Mouse (Mus musculus) liver, adult 2 months (tissue): ENCODE results near the gene Tcp11l2. TPM values are rescaled to one million over a fixed set of nuclear protein-coding genes. Genes with fewer than 3 reads are reported as not detected.

Experiments
- DNase-seq: peaks from one replicate; pipeline ENCODE4 v3.0.0-alpha.2; 2011; ENCODE audit warnings: low read depth, low spot score; ENCODE audit errors: extremely low read depth
- H3K27ac ChIP-seq: fragments of 200-500 bp; replicated peaks from 2 replicates; pipeline ENCODE4 v1.5.1; 2012; ENCODE audit warnings: low read depth, mild to moderate bottlenecking, control low read depth, inconsistent platforms, low read length; ENCODE audit not compliant: insufficient read depth
- H3K27me3 ChIP-seq: fragments of 200-500 bp; 2 replicates; pipeline ENCODE4 v1.6.1; 2012; ENCODE audit warnings: mild to moderate bottlenecking, moderate library complexity, low read length, inconsistent platforms; ENCODE audit not compliant: control insufficient read depth, insufficient read depth
- H3K36me3 ChIP-seq: fragments of 200-500 bp; 2 replicates; pipeline ENCODE4 v1.6.1; 2012; ENCODE audit warnings: low read length, inconsistent platforms; ENCODE audit not compliant: control insufficient read depth, insufficient read depth
- H3K4me1 ChIP-seq: fragments of 200-500 bp; 2 replicates; pipeline ENCODE4 v1.6.1; 2011; ENCODE audit warnings: low read length; ENCODE audit not compliant: control insufficient read depth, insufficient read depth
- H3K4me3 ChIP-seq: fragments of 200-500 bp; 2 replicates; pipeline ENCODE4 v1.5.1; 2011; ENCODE audit warnings: low read depth, mild to moderate bottlenecking, control low read depth, low read length, moderate library complexity; ENCODE audit not compliant: insufficient read depth
- H3K79me2 ChIP-seq: fragments of 200-500 bp; 2 replicates; pipeline ENCODE4 v1.6.1; 2012; ENCODE audit warnings: inconsistent platforms, mild to moderate bottlenecking, low read length, moderate library complexity; ENCODE audit not compliant: control insufficient read depth, insufficient read depth
- H3K9ac ChIP-seq: fragments of 200-500 bp; 2 replicates; pipeline ENCODE4 v1.6.1; 2012; ENCODE audit warnings: low read depth, mild to moderate bottlenecking, control low read depth, inconsistent platforms, low read length
- CTCF ChIP-seq: fragments of 200-500 bp; IDR thresholded peaks from 2 replicates; pipeline ENCODE4 v1.5.1; 2011; ENCODE audit warnings: low read depth, low read length, control low read depth
- POLR2A ChIP-seq: fragments of 200-500 bp; IDR thresholded peaks from 2 replicates; pipeline ENCODE4 v1.6.1; 2011; ENCODE audit warnings: low read length, control low read depth; ENCODE audit not compliant: insufficient read depth; ENCODE audit errors: extremely low read depth
- WGBS: fragments of 180-500 bp; shearing (Covaris S2); methylation state at CpG from one replicate; pipeline ENCODE4 v1.1.7; 2018; 5-methylcytosine and 5-hydroxymethylcytosine counted together
- polyA plus RNA-seq: library from polyadenylated mRNA; depleted of rRNA; stranded (reverse); fragments of >200 nt; gene quantifications from 2 replicates; pipeline ENCODE4 v1.2.3, GENCODE M21; 2012
- total RNA-seq: library from RNA; depleted of rRNA; stranded (reverse); fragments of >200 nt; gene quantifications from 2 replicates; pipeline ENCODE4 v1.2.3, GENCODE M21; 2014

Gene Tcp11l2
- total and polyA plus RNA-seq, 2 experiments, result 21.6 to 30.8 TPM

DNA sequence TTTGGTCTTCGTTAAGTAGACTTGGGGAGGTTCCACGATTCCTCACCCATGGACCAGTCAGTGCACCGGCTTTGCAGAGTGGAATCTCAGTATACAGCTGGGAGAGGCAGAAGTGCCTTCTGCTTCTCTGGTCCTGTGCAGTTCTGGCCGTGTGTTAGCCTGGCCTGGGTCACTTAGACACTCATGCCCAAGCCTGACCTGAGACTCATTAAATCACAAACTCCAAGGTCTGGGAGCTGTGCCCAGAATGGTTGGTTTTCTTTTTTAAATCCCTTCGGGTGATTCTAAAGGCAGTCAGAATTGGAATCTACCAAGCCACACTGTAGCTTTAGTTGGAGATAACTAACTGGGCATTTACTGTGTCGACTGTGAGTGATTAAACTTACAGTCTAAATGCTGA lies 23.7 kb downstream of the Tcp11l2 start:
- Histone ChIP-seq H3K4me1 (peaks cover 1% of the 10 kb centered on the region), H3K36me3 (peaks cover 69% of the 10 kb centered on the region), H3K79me2 (no peaks in the 10 kb centered on the region; the same call in 1 of the 2 replicates), H3K4me3 (no peak overlapping the region), H3K9ac (no peak overlapping the region), H3K27ac (no peak overlapping the region), H3K27me3 (no peaks in the 10 kb centered on the region)
- TF ChIP-seq POLR2A (no peak), CTCF (no peak)
- no peak for DNase-seq
- WGBS, result 85% methylated on average over 6 of the region's 6 CpGs

DNA sequence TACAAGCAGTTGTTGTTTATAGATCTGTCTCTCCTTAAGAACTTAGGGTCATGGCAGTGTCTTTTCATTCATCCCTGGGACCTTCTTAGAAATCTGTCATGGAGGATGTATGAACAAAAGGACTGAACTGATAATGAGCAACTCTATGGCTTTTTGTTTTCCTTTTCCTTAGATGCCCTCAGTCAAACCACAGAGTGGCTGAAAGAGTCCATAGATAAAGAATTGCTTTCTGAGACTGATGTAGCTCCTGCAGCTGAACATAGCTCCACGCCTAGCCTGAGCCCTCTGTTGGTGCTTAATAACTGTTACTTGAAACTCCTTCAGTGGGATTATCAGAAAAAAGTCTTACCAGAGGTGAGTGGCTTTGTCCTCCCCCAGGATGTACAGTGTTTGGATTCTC lies 27.9 kb downstream of the Tcp11l2 start:
- no peaks in the 10 kb centered on the region for H3K27me3 ChIP-seq
- H3K9ac ChIP-seq, result no peak overlapping the region
- DNase-seq, result no peak
- peaks cover 70% of the 10 kb centered on the region; the same call in 1 of the 2 replicates for H3K36me3 ChIP-seq
- no peaks in the 10 kb centered on the region for H3K4me1 ChIP-seq
- TF ChIP-seq CTCF (no peak), POLR2A (no peak)
- H3K27ac ChIP-seq, result no peak overlapping the region
- H3K79me2 ChIP-seq, result no peaks in the 10 kb centered on the region
- no peak overlapping the region for H3K4me3 ChIP-seq
- WGBS, result 86% methylated on average over 1 of the region's 1 CpGs

DNA sequence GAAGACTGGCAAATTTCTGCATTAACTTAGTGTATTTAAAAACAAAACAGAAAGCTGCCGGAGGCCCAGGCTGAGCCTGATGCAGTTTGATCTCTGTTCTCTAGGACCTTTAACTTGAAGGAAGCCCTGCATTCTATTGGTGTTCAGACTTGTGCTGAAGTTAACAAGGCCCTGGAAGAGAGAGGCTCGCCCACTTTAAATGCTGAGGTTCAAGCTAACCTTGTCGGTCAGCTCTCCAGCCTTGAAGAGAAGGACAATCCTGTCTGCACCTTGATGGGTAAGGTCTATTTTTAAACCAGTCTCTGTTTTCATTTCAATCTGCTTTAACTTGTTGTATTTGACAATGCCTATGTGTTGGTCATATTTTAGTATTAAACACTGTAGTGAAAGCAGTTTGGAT lies 31.9 kb downstream of the Tcp11l2 start:
- DNase-seq, result no peak
- no peaks in the 10 kb centered on the region for H3K4me1 ChIP-seq
- TF ChIP-seq POLR2A (no peak), CTCF (no peak)
- no peaks in the 10 kb centered on the region for H3K27me3 ChIP-seq
- no peak overlapping the region for H3K9ac ChIP-seq
- no peaks in the 10 kb centered on the region for H3K79me2 ChIP-seq
- WGBS, result 79% methylated on average over 3 of the region's 3 CpGs
- H3K27ac ChIP-seq, result no peak overlapping the region
- no peak overlapping the region for H3K4me3 ChIP-seq
- H3K36me3 ChIP-seq, result peaks cover 66% of the 10 kb centered on the region

DNA sequence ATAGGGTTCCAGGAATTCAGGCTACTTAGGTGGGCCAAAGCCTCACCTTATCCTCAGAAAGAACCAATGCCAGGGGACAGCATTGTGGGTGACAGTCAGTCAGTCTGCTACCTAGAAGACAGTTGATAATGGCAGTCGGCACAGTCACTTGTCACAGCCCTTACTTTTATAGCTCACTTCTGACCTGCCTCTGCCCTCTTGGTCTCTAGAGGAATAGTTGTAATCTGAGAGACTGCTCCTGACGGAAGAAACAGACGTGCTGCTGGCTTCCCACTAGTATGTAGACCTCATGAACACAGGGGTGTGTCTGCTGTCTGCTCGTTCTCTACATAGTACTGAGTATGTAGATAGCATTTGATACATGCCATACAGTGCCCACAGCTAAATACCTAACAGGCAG lies 33.9 kb downstream of the Tcp11l2 start:
- TF ChIP-seq POLR2A (no peak), CTCF (no peak)
- WGBS, result 90% methylated on average over 4 of the region's 4 CpGs
- Histone ChIP-seq H3K4me3 (no peak overlapping the region), H3K27me3 (no peaks in the 10 kb centered on the region), H3K9ac (no peak overlapping the region), H3K27ac (no peak overlapping the region), H3K36me3 (peaks cover 62% of the 10 kb centered on the region), H3K79me2 (no peaks in the 10 kb centered on the region), H3K4me1 (no peaks in the 10 kb centered on the region)
- DNase-seq, result no peak

DNA sequence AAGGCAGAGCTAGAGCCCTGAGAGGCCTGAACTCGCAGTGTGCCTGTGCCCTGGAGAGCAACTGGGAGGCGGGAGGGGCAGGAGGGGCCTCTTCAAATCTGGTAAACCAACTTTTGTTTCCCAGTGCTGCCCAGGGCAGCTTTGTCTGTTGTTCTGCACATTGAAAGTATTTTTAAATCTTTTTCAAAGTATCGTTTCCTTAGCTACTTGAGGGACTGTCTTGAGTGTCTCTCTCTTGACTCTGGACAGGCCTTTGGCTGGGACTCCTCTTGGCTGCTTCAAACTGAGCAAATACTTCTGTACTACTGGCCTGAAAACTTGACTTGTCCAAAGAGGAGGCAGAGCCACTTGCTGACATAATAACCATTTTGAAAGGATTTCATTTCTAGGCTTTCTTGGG lies 34.4 kb downstream of the Tcp11l2 start:
- DNase-seq, result no peak
- H3K27me3 ChIP-seq, result no peaks in the 10 kb centered on the region
- H3K27ac ChIP-seq, result no peak overlapping the region
- no peaks in the 10 kb centered on the region for H3K4me1 ChIP-seq
- no peak overlapping the region for H3K4me3 ChIP-seq
- TF ChIP-seq CTCF (no peak), POLR2A (no peak)
- peaks cover 61% of the 10 kb centered on the region for H3K36me3 ChIP-seq
- WGBS, result 87% methylated on average over 3 of the region's 3 CpGs
- no peaks in the 10 kb centered on the region for H3K79me2 ChIP-seq
- H3K9ac ChIP-seq, result no peak overlapping the region

DNA sequence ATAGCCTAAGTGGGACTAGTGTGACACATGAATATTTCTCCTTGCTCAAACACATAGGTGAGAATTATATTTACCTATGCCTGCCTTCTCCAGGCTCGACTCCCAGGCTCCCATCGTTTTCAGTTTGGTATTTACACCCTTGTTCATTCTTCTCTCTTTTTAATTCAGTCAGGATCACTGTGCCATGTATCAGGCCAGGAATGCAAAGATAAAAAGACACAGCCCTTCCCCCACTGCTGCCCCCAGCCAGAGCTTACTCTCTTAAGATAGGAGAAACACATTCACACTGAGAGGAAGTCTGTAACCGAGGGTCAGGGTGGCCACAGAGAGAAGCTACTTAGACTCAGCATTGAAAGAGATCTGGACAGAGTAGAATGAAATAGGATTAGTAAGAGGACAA lies 35.2 kb downstream of the Tcp11l2 start:
- H3K79me2 ChIP-seq, result no peaks in the 10 kb centered on the region
- H3K36me3 ChIP-seq, result peaks cover 55% of the 10 kb centered on the region
- no peaks in the 10 kb centered on the region for H3K27me3 ChIP-seq
- WGBS, result 56% methylated on average over 3 of the region's 3 CpGs
- TF ChIP-seq CTCF (no peak), POLR2A (no peak)
- H3K27ac ChIP-seq, result no peak overlapping the region
- no peak overlapping the region for H3K4me3 ChIP-seq
- no peaks in the 10 kb centered on the region for H3K4me1 ChIP-seq
- no peak for DNase-seq
- H3K9ac ChIP-seq, result no peak overlapping the region
